Mouse (Mus musculus) kidney, postnatal 0 days (tissue): ENCODE measurements around the gene Cic. TPM values are rescaled to one million over a fixed set of nuclear protein-coding genes. Genes with fewer than 3 reads are reported as not detected.

Experiments used
- ATAC-seq: fragments of 200-750 bp; cut with Nextera tagmentation; replicated peaks from 2 replicates; pipeline ENCODE4 v1.8.0; 2017; ENCODE audit warnings: low read depth, moderate number of reproducible peaks, moderate TSS enrichment, moderate library complexity; ENCODE audit not compliant: low FRiP score
- DNase-seq: peaks from one replicate; pipeline ENCODE4 v3.0.0-alpha.2; 2016; ENCODE audit warnings: low spot score
- H3K27ac ChIP-seq: fragments of 300-500 bp; sonication (generic); 2 replicates; pipeline ENCODE4 v1.5.1; 2014; ENCODE audit warnings: mild to moderate bottlenecking
- H3K27me3 ChIP-seq: fragments of 300-500 bp; sonication (generic); 2 replicates; pipeline ENCODE4 v1.6.1; 2014; ENCODE audit warnings: low read length, mixed read lengths; ENCODE audit not compliant: insufficient read depth
- H3K36me3 ChIP-seq: fragments of 300-500 bp; sonication (generic); 2 replicates; pipeline ENCODE4 v1.6.1; 2014; ENCODE audit warnings: low read length, mixed read lengths; ENCODE audit not compliant: insufficient read depth
- H3K4me1 ChIP-seq: fragments of 300-500 bp; sonication (generic); replicated peaks from 2 replicates; pipeline ENCODE4 v1.6.1; 2014; ENCODE audit warnings: antibody characterized with exemption, low read length, mixed read lengths; ENCODE audit not compliant: insufficient read depth
- H3K4me2 ChIP-seq: fragments of 300-500 bp; sonication (generic); 2 replicates; pipeline ENCODE4 v1.6.1; 2014; ENCODE audit warnings: mild to moderate bottlenecking, low read length, moderate library complexity, mixed read lengths
- H3K4me3 ChIP-seq: fragments of 300-500 bp; sonication (generic); replicated peaks from 2 replicates; pipeline ENCODE4 v1.5.1; 2014; ENCODE audit warnings: low read depth, low read length
- H3K9ac ChIP-seq: fragments of 300-500 bp; sonication (generic); 2 replicates; pipeline ENCODE4 v1.6.1; 2014; ENCODE audit warnings: low read depth, low read length
- H3K9me3 ChIP-seq: fragments of 300-500 bp; sonication (generic); replicated peaks from 2 replicates; pipeline ENCODE4 v1.6.1; 2016; ENCODE audit warnings: low read length, inconsistent platforms, mixed read lengths
- CTCF ChIP-seq: IDR thresholded peaks from 2 replicates; pipeline ENCODE4 v1.5.1; 2016; ENCODE audit warnings: antibody characterized with exemption, low read depth, mild to moderate bottlenecking, moderate library complexity
- WGBS: fragments of 180-500 bp; shearing (Covaris S2); extraction: QIAGEN DNeasy Blood & Tissue Kit; methylation state at CpG from one replicate; pipeline ENCODE4 v1.1.7; 2014; 5-methylcytosine and 5-hydroxymethylcytosine counted together
- polyA plus RNA-seq: library from polyadenylated mRNA; unstranded; fragments of >200 nt; fragmentation: Nextera tagmentation; extraction: Ambion mirVana; gene quantifications from 2 replicates; pipeline ENCODE4 v1.2.1, GENCODE M21; 2015

Cic gene
- polyA plus RNA-seq, 1 experiment from 2014 or later = 23.3 TPM

DNA sequence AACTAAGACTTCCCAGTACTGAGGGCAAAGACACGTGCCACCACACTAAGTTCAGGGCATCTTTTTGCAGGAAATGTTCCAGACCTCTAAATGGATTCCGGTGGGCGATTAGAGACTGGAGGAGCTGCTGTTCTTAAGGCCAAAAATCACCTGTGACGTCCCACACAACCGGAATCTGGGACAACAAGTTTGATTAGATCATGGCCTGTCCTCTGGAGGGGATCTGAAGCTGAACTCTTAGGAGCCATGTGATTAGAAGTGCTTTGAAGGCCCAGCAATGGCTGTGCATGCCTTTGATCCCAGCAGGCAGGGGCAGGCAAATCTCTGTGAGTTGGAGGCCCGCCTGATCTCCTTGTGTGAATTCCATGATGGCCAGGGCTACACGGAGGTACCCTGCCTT, 26.9 kb upstream of the Cic start:
- WGBS = 61% methylated on average over 7 of the region's 7 CpGs
- Histone ChIP-seq H3K9ac (no peak overlapping the region), H3K4me2 (no peak overlapping the region), H3K36me3 (peaks cover 20% of the 10 kb centered on the region), H3K9me3 (no peaks in the 10 kb centered on the region), H3K4me3 (no peak overlapping the region), H3K27ac (no peak overlapping the region), H3K4me1 (peaks cover 18% of the 10 kb centered on the region), H3K27me3 (no peaks in the 10 kb centered on the region)
- ATAC-seq (no peak), DNase-seq (no peak)
- TF ChIP-seq CTCF = no peak

DNA sequence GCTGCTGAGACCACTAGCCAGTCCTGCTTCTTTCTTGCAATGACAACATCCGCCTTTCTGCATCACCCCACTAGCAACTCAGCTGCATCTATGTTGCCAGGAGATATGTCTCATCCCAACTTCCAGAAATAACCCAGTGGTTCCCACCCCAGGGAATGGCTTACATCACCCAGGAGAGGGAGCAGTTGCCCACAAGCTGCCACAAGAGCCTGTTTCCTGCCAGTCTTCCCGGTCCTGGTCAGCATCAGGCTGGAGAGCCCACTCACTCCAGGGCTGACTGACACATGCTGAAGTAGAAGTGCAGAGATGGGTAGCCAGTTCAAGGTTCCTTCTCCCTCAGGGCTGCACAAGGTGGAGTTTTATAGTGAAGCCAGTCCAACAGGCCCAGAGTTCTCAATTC, 26.4 kb upstream of the Cic start:
- no peak for ATAC-seq
- DNase-seq = peak; percentile 86

DNA sequence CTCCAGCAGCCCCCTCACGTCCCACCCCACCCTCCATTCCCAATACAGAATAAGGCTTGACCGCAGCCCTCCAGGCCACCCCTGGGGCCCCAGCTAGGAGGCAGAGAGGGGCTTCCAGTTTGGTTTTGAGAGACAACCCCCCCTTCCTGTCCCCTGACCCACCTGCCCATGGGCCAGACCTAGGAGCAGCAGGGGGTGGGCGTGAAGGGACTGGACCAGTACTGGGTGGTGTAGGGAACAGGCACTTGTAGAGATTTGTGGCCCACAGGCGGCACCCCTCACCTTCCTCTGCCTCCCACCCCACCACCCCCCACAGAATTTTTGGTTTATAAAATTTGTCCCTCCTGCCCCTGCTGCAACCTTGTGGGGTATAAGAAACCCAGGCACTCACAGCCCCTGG, 24.1 kb upstream of the Cic start:
- H3K27ac ChIP-seq = no peak overlapping the region
- no peaks in the 10 kb centered on the region for H3K27me3 ChIP-seq
- no peak for TF ChIP-seq CTCF
- ATAC-seq (no peak), DNase-seq (no peak)
- peaks cover 25% of the 10 kb centered on the region for H3K36me3 ChIP-seq
- no peak overlapping the region for H3K9ac ChIP-seq
- 79% methylated on average over 4 of the region's 4 CpGs for WGBS
- H3K9me3 ChIP-seq = no peaks in the 10 kb centered on the region
- H3K4me1 ChIP-seq = peaks cover 31% of the 10 kb centered on the region
- H3K4me3 ChIP-seq = no peak overlapping the region
- no peak overlapping the region for H3K4me2 ChIP-seq

More for the DNA sequence above, 26.4 kb upstream of the Cic start:
- Histone ChIP-seq H3K27me3 (no peaks in the 10 kb centered on the region), H3K9ac (no peak overlapping the region), H3K4me2 (no peak overlapping the region), H3K4me3 (no peak overlapping the region), H3K4me1 (peaks cover 17% of the 10 kb centered on the region), H3K36me3 (peaks cover 24% of the 10 kb centered on the region), H3K27ac (no peak overlapping the region), H3K9me3 (no peaks in the 10 kb centered on the region)
- TF ChIP-seq CTCF = peak; percentile 79
- WGBS = 26% methylated on average over 2 of the region's 2 CpGs

DNA sequence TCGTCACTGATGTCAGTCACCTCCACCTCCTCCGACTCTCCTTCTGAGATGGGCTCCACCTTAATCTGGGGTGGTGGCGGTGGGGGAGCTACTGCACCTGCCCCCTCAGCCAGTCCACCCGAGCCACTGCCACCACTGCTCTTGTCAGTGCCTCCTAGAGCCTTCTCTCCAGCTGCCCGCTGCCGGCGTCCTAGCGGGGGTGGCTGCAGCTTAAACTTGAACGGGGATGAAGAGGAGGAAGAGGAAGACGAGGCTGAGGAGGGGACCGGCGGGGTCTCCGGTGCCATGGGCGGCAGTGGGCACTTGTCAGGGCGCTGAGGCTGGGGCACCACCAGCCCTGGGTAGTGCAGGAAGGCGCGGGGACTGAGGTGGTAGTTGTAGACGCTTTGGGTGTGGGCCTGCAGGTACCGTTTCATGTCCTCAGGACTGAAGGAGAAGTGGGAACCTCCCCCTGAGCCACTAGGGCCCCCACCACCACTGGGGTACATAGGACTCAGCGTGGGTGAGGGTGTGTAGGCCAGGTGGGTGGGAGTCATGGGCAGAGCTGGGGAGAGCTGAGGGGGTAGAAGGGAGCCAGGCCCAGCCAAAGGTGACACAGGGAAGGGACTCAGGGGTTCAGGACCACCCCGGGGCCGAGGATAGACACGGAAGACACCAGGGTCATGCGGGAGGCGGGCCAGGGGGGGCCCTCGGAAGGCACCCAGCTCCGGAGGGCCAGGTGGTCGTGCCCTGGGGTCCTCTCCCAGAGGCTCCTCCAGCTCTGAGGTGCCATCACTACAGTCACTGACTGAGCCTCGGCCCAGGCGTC, 22.7 kb upstream of the Cic start:
- Histone ChIP-seq H3K9me3 (no peaks in the 10 kb centered on the region), H3K27ac (no peak overlapping the region), H3K4me1 (peaks cover 31% of the 10 kb centered on the region), H3K4me2 (no peak overlapping the region), H3K36me3 (peaks cover 25% of the 10 kb centered on the region), H3K9ac (0 out of 2 replicates have a peak overlapping the region, but pooled peaks have one; percentile 1), H3K4me3 (no peak overlapping the region), H3K27me3 (no peaks in the 10 kb centered on the region)
- DNase-seq (no peak), ATAC-seq (no peak)
- 86% methylated on average over 30 of the region's 30 CpGs for WGBS
- TF ChIP-seq CTCF = no peak

DNA sequence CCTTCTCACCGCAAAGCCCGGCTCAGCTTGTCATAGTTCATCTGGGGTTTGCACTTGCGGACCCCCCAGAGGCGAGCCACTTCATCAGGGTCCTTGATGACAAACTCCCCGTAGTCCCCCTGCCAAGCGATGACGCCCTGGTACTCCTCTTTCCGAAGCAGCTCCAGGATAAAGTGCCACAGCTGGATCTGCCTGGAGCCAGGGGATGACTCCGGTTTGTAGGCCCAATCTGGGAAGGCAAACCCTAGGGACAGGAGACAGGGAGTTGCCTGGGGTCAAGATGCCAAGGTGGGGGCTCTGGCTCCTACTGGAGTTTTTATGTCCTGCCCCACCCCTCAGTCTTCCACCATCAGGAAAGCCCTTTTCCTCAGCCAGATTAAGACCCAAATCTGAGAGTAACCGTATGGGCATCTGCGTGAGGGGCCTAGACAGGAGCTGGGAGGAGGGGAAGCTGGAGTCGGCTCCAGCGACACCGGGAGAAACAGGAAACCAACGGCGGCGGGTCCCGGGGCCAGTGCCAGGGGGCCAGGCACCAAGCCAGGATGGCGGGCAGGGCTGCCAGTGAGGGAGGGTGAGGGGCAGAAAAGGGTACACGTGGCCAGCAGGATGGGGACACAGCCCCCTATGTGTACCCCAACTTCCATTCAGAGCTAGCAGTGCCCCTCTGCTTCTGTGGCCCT, 21.3 kb upstream of the Cic start:
- TF ChIP-seq CTCF = no peak
- H3K27me3 ChIP-seq = no peaks in the 10 kb centered on the region

DNA sequence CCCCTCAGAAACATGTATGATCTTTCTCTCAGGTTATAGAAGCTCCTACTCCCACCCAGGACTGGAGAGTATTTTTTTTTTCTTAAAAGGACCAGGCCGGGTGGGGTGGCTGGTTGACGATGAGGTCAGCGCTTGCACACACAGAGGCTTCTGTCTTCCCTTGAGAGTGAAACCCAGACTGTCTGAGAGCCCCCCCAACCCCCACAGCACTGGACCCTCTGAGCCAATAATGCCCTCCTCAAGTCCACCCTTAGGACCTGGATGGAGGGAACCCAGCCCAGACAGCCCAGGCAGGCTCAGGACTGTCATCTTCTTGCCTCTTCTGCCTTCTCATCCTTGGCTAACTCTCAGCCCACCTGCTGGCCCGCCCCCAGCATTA, 20.8 kb upstream of the Cic start:
- Histone ChIP-seq H3K4me3 (peak overlapping the region; percentile 97; the same call in 1 of the 2 replicates), H3K36me3 (peaks cover 25% of the 10 kb centered on the region), H3K9me3 (no peaks in the 10 kb centered on the region), H3K27ac (peak overlapping the region; percentile 96; the same call in 1 of the 2 replicates), H3K4me2 (peak overlapping the region; percentile 81), H3K27me3 (no peaks in the 10 kb centered on the region), H3K4me1 (peaks cover 33% of the 10 kb centered on the region), H3K9ac (peak overlapping the region; percentile 97)
- no peak for DNase-seq
- TF ChIP-seq CTCF = no peak
- no peak for ATAC-seq
- WGBS = 14% methylated on average over 4 of the region's 4 CpGs

More for the DNA sequence above, 21.3 kb upstream of the Cic start:
- peaks cover 25% of the 10 kb centered on the region for H3K36me3 ChIP-seq
- peaks cover 31% of the 10 kb centered on the region for H3K4me1 ChIP-seq
- 30% methylated on average over 20 of the region's 20 CpGs for WGBS
- peak overlapping the region; percentile 97; the same call in 1 of the 2 replicates for H3K4me3 ChIP-seq
- DNase-seq (no peak), ATAC-seq (no peak)
- H3K9ac ChIP-seq = peak overlapping the region; percentile 35
- peak overlapping the region; percentile 81 for H3K4me2 ChIP-seq
- no peaks in the 10 kb centered on the region for H3K9me3 ChIP-seq
- H3K27ac ChIP-seq = peak overlapping the region; percentile 96; the same call in 1 of the 2 replicates
